Comparison of ENCODE assay signal across 22 mouse cellular contexts in genomic region chr9:79037054-79037453, GRCm38 (mm10).
DNase-seq lines count a peak whose midpoint lies in the region; ATAC-seq and TF ChIP-seq lines count a peak whose summit lies in the region.
"Had no signal": no experiment of that assay in that cellular context is flagged by ENCODE, and none has a peak within 500 bp of the region (broad histone marks: within the 10 kb centered on the region; RNA-seq: fewer than 3 reads in every experiment).

No protein-coding gene starts in this region.

- no peaks in the 10 kb centered on the region for H3K27me3 ChIP-seq in kidney, embryonic 15.5 days
- H3K27me3 ChIP-seq: CH12.LX; embryonic facial prominence, embryonic 13.5 days; hindbrain, embryonic 13.5 days; limb, embryonic 15.5 days had no signal

- H3K4me3 ChIP-seq in kidney, embryonic 15.5 days (replicated peaks), result no peak overlapping the region
- H3K4me3 ChIP-seq: embryonic facial prominence, embryonic 13.5 days; gastrocnemius, adult 2 months; hindbrain, embryonic 13.5 days; limb, embryonic 15.5 days had no signal

- no peak overlapping the region for H3K9ac ChIP-seq in kidney, embryonic 15.5 days
- H3K9ac ChIP-seq: embryonic facial prominence, embryonic 13.5 days; hindbrain, embryonic 13.5 days; limb, embryonic 15.5 days; liver, embryonic 14.5 days had no signal

- H3K27ac ChIP-seq in kidney, embryonic 15.5 days, result peak overlapping the region; percentile 32; the same call in 1 of the 2 replicates
- H3K27ac ChIP-seq: embryonic facial prominence, embryonic 13.5 days; gastrocnemius, adult 2 months; hindbrain, embryonic 13.5 days; limb, embryonic 15.5 days; liver, embryonic 14.5 days had no signal

- no peaks in the 10 kb centered on the region for H3K36me3 ChIP-seq in kidney, embryonic 15.5 days
- H3K36me3 ChIP-seq: embryonic facial prominence, embryonic 13.5 days; G1E; hindbrain, embryonic 13.5 days; limb, embryonic 15.5 days had no signal

- TF ChIP-seq POLR2A in brain, embryonic 14.5 days (IDR thresholded peaks at IDR 0.05; ENCODE audit: borderline replicate concordance, extremely low read depth, insufficient read depth, insufficient read length, poor library complexity, severe bottlenecking), result no peak

- no peak overlapping the region for H3K4me2 ChIP-seq in kidney, embryonic 15.5 days
- H3K4me2 ChIP-seq: embryonic facial prominence, embryonic 13.5 days; hindbrain, embryonic 13.5 days; limb, embryonic 15.5 days had no signal

- H3K4me1 ChIP-seq in kidney, embryonic 15.5 days, result no peaks in the 10 kb centered on the region
- H3K4me1 ChIP-seq: embryonic facial prominence, embryonic 13.5 days; hindbrain, embryonic 13.5 days; limb, embryonic 15.5 days had no signal

- 76% methylated on average over 1 of the region's 1 CpGs for WGBS in kidney, embryonic 15.5 days

- no peak for ATAC-seq in kidney, embryonic 15.5 days (replicated peaks; ENCODE audit: low FRiP score)
- ATAC-seq in erythroblast, adult 5-6 weeks (replicated peaks; ENCODE audit: low FRiP score, poor library complexity, severe bottlenecking), result no peak
- ATAC-seq: forebrain, embryonic 14.5 days had no signal

- DNase-seq in kidney, adult 8-10 months, result no peak
- peak; percentile 9 for DNase-seq in layer of hippocampus, adult 11-12 months (ENCODE audit: low spot score)
- no peak for DNase-seq in layer of hippocampus, adult 18-20 months (ENCODE audit: low spot score in 2 of 2)
- peak; percentile 50 for DNase-seq in Muller cell, postnatal 12 days (ENCODE audit: inconsistent ontology term)
- DNase-seq in brain, embryonic 14.5 days (ENCODE audit: low read depth), result peak; percentile 6
- DNase-seq: adrenal gland, adult 2 months; B cell, adult 2 months; cerebellum, adult 8-10 months; embryo, embryonic 11 days; gastrocnemius, adult 2 months; left cerebral cortex, postnatal 4 days; thymus, adult 18-20 months; thymus, postnatal 36 days had no signal

- no peak for TF ChIP-seq CTCF in brain, embryonic 14.5 days (IDR thresholded peaks at IDR 0.05; ENCODE audit: borderline replicate concordance, extremely low read depth, insufficient read depth, insufficient read length)

- H3K9me3 ChIP-seq in kidney, embryonic 15.5 days (replicated peaks), result no peaks in the 10 kb centered on the region
- H3K9me3 ChIP-seq: embryonic facial prominence, embryonic 13.5 days; G1E; hindbrain, embryonic 13.5 days; limb, embryonic 15.5 days had no signal

Comparison
In these comparisons a context has a peak if more than half of its experiments do, and no peak if none do; other contexts are left out.
1. DNase-seq: peak in layer of hippocampus, adult 11-12 months (single experiment), Muller cell, postnatal 12 days (single experiment) and brain, embryonic 14.5 days (single experiment); none in kidney, adult 8-10 months (0 of 2) and layer of hippocampus, adult 18-20 months (0 of 2).